Mouse (Mus musculus) neural tube, embryonic 12.5 days (tissue): ENCODE measurements at regions not wholly inside any gene's neighbourhood (a gene's known extent, or its start where the extent isn't known, plus 50 kb on each side); places are given as distances from the start of the nearest gene placed in this dataset.

Experiments
- ATAC-seq: fragments of 200-750 bp; cut with Nextera tagmentation; 2 replicates; pipeline ENCODE4 v1.8.0; 2017; ENCODE audit warnings: low read depth, mild to moderate bottlenecking, moderate TSS enrichment, moderate library complexity; ENCODE audit not compliant: low FRiP score
- H3K27ac ChIP-seq: fragments of 300-500 bp; sonication (generic); 2 replicates; pipeline ENCODE4 v1.5.1; 2016
- H3K27me3 ChIP-seq: fragments of 300-500 bp; sonication (generic); replicated peaks from 2 replicates; pipeline ENCODE4 v1.6.1; 2016; ENCODE audit warnings: mild to moderate bottlenecking
- H3K36me3 ChIP-seq: fragments of 300-500 bp; sonication (generic); 2 replicates; pipeline ENCODE4 v1.6.1; 2016; ENCODE audit warnings: mild to moderate bottlenecking
- H3K4me1 ChIP-seq: fragments of 300-500 bp; sonication (generic); 2 replicates; pipeline ENCODE4 v1.6.1; 2016
- H3K4me2 ChIP-seq: fragments of 300-500 bp; sonication (generic); replicated peaks from 2 replicates; pipeline ENCODE4 v1.6.1; 2016; ENCODE audit warnings: mild to moderate bottlenecking
- H3K4me3 ChIP-seq: fragments of 300-500 bp; sonication (generic); 2 replicates; pipeline ENCODE4 v1.5.1; 2016
- H3K9ac ChIP-seq: fragments of 300-500 bp; sonication (generic); 2 replicates; pipeline ENCODE4 v1.6.1; 2016; ENCODE audit warnings: mild to moderate bottlenecking
- H3K9me3 ChIP-seq: fragments of 300-500 bp; sonication (generic); 2 replicates; pipeline ENCODE4 v1.6.1; 2016; ENCODE audit warnings: mild to moderate bottlenecking
- WGBS: fragments of 180-500 bp; shearing (Covaris S2); methylation state at CpG from one replicate; pipeline ENCODE4 v1.1.7; 2016; 5-methylcytosine and 5-hydroxymethylcytosine counted together

- H3K9me3 ChIP-seq, result no peaks in the 10 kb centered on the region
- H3K4me1 ChIP-seq, result no peaks in the 10 kb centered on the region
- ATAC-seq, result no peak
Measured at GRCm38 (mm10) chr15:57644331-57644953, 167.0 kb upstream of the Slc22a22 start.

GRCm38 (mm10) chr15:57639115-57639514 is 161.7 kb upstream of the Slc22a22 start:
- no peak for ATAC-seq
- H3K4me1 ChIP-seq, result no peaks in the 10 kb centered on the region
- H3K27me3 ChIP-seq, result no peaks in the 10 kb centered on the region
- no peak overlapping the region for H3K27ac ChIP-seq
- no peak overlapping the region for H3K4me3 ChIP-seq
- H3K9ac ChIP-seq, result no peak overlapping the region
- 78% methylated on average over 7 of the region's 7 CpGs for WGBS
- no peaks in the 10 kb centered on the region for H3K9me3 ChIP-seq
- H3K4me2 ChIP-seq, result no peak overlapping the region
- no peaks in the 10 kb centered on the region for H3K36me3 ChIP-seq

More at GRCm38 (mm10) chr15:57644331-57644953, 167.0 kb upstream of the Slc22a22 start:
- H3K4me2 ChIP-seq, result no peak overlapping the region
- 64% methylated on average over 11 of the region's 11 CpGs for WGBS
- H3K4me3 ChIP-seq, result no peak overlapping the region
- H3K27me3 ChIP-seq, result no peaks in the 10 kb centered on the region
- H3K36me3 ChIP-seq, result no peaks in the 10 kb centered on the region
- H3K9ac ChIP-seq, result no peak overlapping the region
- no peak overlapping the region for H3K27ac ChIP-seq

- H3K4me1 ChIP-seq, result no peaks in the 10 kb centered on the region
Measured at GRCm38 (mm10) chr15:57633067-57633466, 155.6 kb upstream of the Slc22a22 start.

GRCm38 (mm10) chr15:57632537-57632936 is 155.1 kb upstream of the Slc22a22 start:
- no peaks in the 10 kb centered on the region for H3K9me3 ChIP-seq

More at GRCm38 (mm10) chr15:57633067-57633466, 155.6 kb upstream of the Slc22a22 start:
- H3K27me3 ChIP-seq, result no peaks in the 10 kb centered on the region
- WGBS, result 86% methylated on average over 3 of the region's 3 CpGs
- no peak for ATAC-seq
- no peak overlapping the region for H3K9ac ChIP-seq
- no peaks in the 10 kb centered on the region for H3K9me3 ChIP-seq
- no peak overlapping the region for H3K4me2 ChIP-seq
- no peak overlapping the region for H3K27ac ChIP-seq
- no peaks in the 10 kb centered on the region for H3K36me3 ChIP-seq
- no peak overlapping the region for H3K4me3 ChIP-seq

GRCm38 (mm10) chr15:57618466-57618865 is 141.0 kb upstream of the Slc22a22 start:
- 88% methylated on average over 6 of the region's 6 CpGs for WGBS
- no peak for ATAC-seq
- H3K4me2 ChIP-seq, result no peak overlapping the region

More at GRCm38 (mm10) chr15:57632537-57632936, 155.1 kb upstream of the Slc22a22 start:
- H3K4me1 ChIP-seq, result no peaks in the 10 kb centered on the region
- no peaks in the 10 kb centered on the region for H3K36me3 ChIP-seq
- no peak overlapping the region for H3K27ac ChIP-seq
- no peak for ATAC-seq
- H3K4me2 ChIP-seq, result no peak overlapping the region
- 88% methylated on average over 8 of the region's 8 CpGs for WGBS
- no peaks in the 10 kb centered on the region for H3K27me3 ChIP-seq
- no peak overlapping the region for H3K4me3 ChIP-seq
- no peak overlapping the region for H3K9ac ChIP-seq

GRCm38 (mm10) chr15:57616880-57617391 is 139.5 kb upstream of the Slc22a22 start:
- H3K4me2 ChIP-seq, result no peak overlapping the region
- H3K4me1 ChIP-seq, result no peaks in the 10 kb centered on the region
- H3K36me3 ChIP-seq, result no peaks in the 10 kb centered on the region
- no peak for ATAC-seq
- no peaks in the 10 kb centered on the region for H3K9me3 ChIP-seq
- no peak overlapping the region for H3K4me3 ChIP-seq
- H3K27ac ChIP-seq, result no peak overlapping the region
- H3K27me3 ChIP-seq, result no peaks in the 10 kb centered on the region
- 63% methylated on average over 11 of the region's 11 CpGs for WGBS
- H3K9ac ChIP-seq, result no peak overlapping the region

More at GRCm38 (mm10) chr15:57618466-57618865, 141.0 kb upstream of the Slc22a22 start:
- Histone ChIP-seq H3K4me3 (no peak overlapping the region), H3K9ac (no peak overlapping the region), H3K27ac (no peak overlapping the region), H3K9me3 (no peaks in the 10 kb centered on the region), H3K27me3 (no peaks in the 10 kb centered on the region), H3K4me1 (no peaks in the 10 kb centered on the region), H3K36me3 (no peaks in the 10 kb centered on the region)

GRCm38 (mm10) chr15:57610006-57610405 is 132.6 kb upstream of the Slc22a22 start:
- WGBS, result 89% methylated on average over 2 of the region's 2 CpGs
- H3K4me3 ChIP-seq, result no peak overlapping the region
- no peaks in the 10 kb centered on the region for H3K4me1 ChIP-seq
- no peak overlapping the region for H3K4me2 ChIP-seq
- no peaks in the 10 kb centered on the region for H3K9me3 ChIP-seq
- ATAC-seq, result no peak
- H3K36me3 ChIP-seq, result no peaks in the 10 kb centered on the region
- no peak overlapping the region for H3K9ac ChIP-seq
- H3K27ac ChIP-seq, result no peak overlapping the region
- no peaks in the 10 kb centered on the region for H3K27me3 ChIP-seq

GRCm38 (mm10) chr15:57608519-57608918 is 131.1 kb upstream of the Slc22a22 start:
- H3K4me3 ChIP-seq, result no peak overlapping the region
- H3K9me3 ChIP-seq, result no peaks in the 10 kb centered on the region
- H3K9ac ChIP-seq, result no peak overlapping the region
- H3K27me3 ChIP-seq, result no peaks in the 10 kb centered on the region
- H3K4me2 ChIP-seq, result no peak overlapping the region
- no peaks in the 10 kb centered on the region for H3K36me3 ChIP-seq
- WGBS, result 91% methylated on average over 3 of the region's 3 CpGs
- H3K27ac ChIP-seq, result no peak overlapping the region
- H3K4me1 ChIP-seq, result no peaks in the 10 kb centered on the region
- no peak for ATAC-seq

- Histone ChIP-seq H3K27me3 (no peaks in the 10 kb centered on the region), H3K9ac (no peak overlapping the region), H3K36me3 (no peaks in the 10 kb centered on the region), H3K4me1 (no peaks in the 10 kb centered on the region), H3K4me3 (no peak overlapping the region), H3K9me3 (no peaks in the 10 kb centered on the region), H3K27ac (no peak overlapping the region), H3K4me2 (no peak overlapping the region)
- WGBS, result 18% methylated on average over 6 of the region's 6 CpGs
- ATAC-seq, result 0 out of 2 replicates have a peak, but pooled peaks have one; percentile 61
Measured at GRCm38 (mm10) chr15:57600562-57600961, 123.1 kb upstream of the Slc22a22 start.

- H3K36me3 ChIP-seq, result no peaks in the 10 kb centered on the region
- H3K4me3 ChIP-seq, result no peak overlapping the region
- no peak overlapping the region for H3K4me2 ChIP-seq
- no peaks in the 10 kb centered on the region for H3K9me3 ChIP-seq
- H3K27ac ChIP-seq, result no peak overlapping the region
- WGBS, result 84% methylated on average over 4 of the region's 4 CpGs
- H3K9ac ChIP-seq, result no peak overlapping the region
- no peaks in the 10 kb centered on the region for H3K27me3 ChIP-seq
- ATAC-seq, result no peak
- no peaks in the 10 kb centered on the region; the same call in 1 of the 2 replicates for H3K4me1 ChIP-seq
Measured at GRCm38 (mm10) chr15:57593326-57594004, 116.0 kb upstream of the Slc22a22 start.

- no peak for ATAC-seq
- no peaks in the 10 kb centered on the region for H3K27me3 ChIP-seq
- H3K36me3 ChIP-seq, result no peaks in the 10 kb centered on the region
- H3K4me1 ChIP-seq, result no peaks in the 10 kb centered on the region; the same call in 1 of the 2 replicates
- WGBS, result 76% methylated on average over 7 of the region's 7 CpGs
- no peaks in the 10 kb centered on the region for H3K9me3 ChIP-seq
- no peak overlapping the region for H3K4me2 ChIP-seq
- H3K4me3 ChIP-seq, result no peak overlapping the region
- H3K9ac ChIP-seq, result no peak overlapping the region
- H3K27ac ChIP-seq, result no peak overlapping the region
Measured at GRCm38 (mm10) chr15:57590597-57591219, 113.3 kb upstream of the Slc22a22 start.
